Mouse (Mus musculus) mesoderm, embryonic 11.5 days (tissue): Measurements from ENCODE around the gene Mcm5.

Experiments used
- DNase-seq: peaks from one replicate; pipeline ENCODE4 v3.0.0-alpha.2; 2012; ENCODE audit warnings: low read depth, low spot score

Gene Mcm5

GRCm38 (mm10) chr8:75109236-75109967 lies at the start of gene Mcm5:
TSS of gene Mcm5 (plus strand) at chr8:75109569.
- DNase-seq, result peak; percentile 100

DNA sequence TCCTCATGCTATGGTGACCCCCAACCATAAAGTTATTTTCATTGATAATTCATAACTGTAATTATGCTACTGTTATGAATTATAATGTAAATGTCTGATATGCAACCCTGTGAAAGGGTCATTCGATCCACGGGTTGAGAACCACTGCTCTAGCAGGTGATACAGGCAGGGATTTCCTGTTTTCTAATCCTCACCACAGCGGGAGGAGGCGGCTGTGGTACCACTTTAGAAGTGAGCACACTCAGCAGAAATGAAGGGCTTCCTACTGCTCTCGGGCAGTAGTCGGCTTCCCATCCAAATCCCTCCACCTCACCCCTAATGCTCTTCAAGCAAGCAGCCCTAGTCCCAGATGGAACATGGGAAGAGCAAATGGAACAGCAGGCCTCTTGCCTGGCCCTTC lies 49.3 kb upstream of the Mcm5 start:
- DNase-seq, result no peak

DNA sequence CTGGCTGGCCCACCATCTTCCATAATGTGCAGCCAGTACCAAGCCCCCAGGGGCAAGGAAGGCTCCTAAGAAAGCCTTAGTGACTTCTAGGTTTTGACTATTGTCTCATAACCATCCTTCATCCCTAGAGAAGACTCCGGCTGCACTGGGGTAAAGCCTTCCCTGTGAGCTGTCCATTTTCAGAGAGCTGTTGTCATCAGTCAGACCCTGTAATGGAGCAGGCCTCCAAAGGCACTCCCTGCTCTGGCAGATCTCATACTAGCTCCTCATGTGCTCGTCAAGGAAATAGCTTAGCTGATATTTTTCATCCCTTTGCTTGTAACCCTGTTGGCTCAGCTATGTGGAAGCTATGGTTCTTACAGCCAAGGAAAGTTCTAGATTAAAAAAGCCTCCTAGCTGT lies 48.6 kb upstream of the Mcm5 start:
- DNase-seq, result no peak

DNA sequence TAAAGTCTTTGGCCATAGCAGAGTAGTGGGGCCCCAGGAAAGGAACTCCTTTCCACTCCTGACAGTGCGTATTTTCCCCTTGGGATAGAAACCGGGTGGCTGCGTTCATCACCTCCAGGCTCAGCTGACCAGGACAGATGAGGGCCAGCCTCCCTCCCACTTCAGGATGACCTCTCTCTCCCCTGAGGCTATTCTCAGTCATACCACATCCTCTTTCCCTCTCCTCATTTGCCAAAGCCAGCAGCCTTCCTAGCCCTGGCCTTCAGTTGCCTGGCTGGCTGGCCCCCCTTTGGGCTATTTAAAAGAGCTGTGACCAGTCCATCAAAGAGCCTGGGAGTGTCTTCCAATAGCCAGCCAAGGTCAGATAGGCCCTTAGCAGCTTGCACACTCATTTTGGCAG lies 46.1 kb upstream of the Mcm5 start:
- DNase-seq, result peak; percentile 4

DNA sequence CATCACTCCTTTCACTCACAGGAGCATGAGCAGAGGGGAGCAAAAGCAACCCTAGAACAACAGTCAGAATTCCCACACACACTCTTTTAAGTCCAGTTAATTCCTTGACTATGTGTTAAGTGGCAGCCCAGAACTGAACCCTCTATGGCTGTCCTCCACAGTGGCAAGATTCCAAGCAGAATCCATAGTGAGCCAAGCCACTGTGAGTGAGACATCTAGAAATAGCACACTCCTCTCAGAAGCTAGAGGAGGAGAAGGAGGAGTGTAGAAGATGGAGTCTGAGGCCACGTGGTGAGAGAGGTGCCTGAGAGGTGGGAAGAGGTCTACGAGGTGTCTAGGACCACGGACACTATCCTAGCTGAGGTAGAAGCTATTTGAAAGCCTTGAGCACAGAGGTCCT lies 44.6 kb upstream of the Mcm5 start:
- DNase-seq, result no peak

DNA sequence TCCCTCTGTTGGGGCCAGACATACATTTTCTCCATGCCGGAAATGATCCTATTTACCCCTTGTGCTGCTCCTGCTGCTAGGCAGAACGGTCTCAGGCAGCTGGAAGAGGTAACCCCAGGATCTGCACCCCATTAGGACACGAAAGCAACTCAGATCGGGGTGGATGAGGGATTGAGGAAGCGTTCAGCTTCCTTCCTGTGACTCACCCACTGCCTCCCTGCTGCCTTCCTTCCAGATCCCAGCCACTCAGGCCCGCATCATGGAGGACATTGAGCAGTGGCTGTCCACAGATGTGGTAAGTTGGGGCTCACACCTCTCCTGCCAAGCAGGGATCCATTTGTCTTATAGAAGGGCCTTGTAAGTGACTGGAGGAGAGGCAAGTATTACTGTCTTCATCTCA lies 42.1 kb upstream of the Mcm5 start:
- no peak for DNase-seq

DNA sequence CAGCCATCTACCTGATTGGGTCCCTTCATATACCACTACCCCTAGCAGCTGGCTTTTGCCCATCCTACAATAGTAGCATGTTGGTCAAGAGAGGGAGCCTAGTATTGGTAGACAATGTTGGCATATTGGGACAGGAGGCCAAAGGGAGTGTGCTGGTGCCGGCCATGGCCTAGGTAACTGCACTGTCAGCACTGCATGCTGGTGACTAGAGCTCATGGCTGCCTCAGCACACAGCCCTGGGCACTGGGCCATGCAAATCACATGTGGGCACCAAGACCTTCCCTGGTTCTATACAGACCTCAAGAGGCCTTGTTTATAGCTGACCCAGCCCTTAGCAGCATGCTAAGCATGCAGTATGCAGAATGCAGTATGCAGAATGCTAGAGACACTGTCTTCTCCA lies 39.1 kb upstream of the Mcm5 start:
- no peak for DNase-seq

DNA sequence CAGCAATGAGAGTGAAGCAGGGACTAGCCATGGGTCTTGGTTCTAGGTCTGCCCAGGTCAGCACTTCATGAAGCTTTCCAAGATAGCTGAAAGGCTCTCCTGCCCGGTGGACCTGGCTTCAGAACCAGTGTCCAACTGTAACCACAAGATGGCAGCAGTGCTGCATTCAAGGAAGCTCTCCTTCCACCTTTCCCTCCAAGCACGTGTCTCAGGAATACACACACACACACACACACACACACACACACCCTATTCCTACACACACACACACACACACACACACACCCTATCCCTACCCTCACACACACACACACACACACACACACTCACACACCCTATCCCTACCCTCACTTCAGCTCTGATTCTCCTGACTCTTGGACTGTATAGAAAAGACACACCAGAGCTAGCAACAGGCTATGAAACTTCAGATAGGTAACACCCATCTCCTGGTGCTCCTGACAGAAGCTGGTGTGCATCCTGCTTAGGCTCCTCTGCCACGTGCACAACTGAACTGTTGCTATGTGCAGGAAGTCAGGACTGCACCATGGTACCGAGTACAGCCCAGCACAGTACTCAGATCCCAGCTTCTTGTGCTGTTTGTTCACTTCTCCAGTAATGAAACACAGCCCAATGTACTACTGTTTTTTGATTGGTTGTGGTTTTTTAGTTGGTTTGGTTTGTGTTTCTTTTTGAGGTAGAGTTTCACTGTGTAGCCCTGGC lies 37.6 kb upstream of the Mcm5 start:
- DNase-seq, result peak; percentile 86

DNA sequence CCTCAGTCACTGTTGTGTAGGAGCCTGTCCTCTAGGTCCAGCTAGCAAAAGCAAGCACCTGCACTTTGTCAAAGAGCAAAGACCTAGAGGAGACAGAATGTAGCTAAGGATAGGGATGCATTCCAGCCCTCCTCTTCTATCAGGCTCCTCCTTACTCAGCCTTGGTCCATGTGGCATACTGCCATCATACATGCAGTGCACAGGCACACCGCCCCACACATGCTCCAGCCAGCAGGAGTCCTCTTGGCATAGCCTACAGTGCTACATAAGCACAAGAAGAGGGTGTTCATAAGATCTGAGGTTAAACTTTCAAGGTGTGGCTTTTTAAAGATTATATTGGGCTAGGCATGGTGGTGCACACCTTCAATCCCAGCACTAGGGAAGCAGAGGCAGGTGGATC lies 34.5 kb upstream of the Mcm5 start:
- DNase-seq, result no peak

- DNase-seq, result no peak
Measured at GRCm38 (mm10) chr8:75078215-75078614, 31.2 kb upstream of the Mcm5 start.

GRCm38 (mm10) chr8:75078851-75079250 lies 30.5 kb upstream of the Mcm5 start:
- no peak for DNase-seq

GRCm38 (mm10) chr8:75081364-75082040 lies 27.9 kb upstream of the Mcm5 start:
- no peak for DNase-seq

GRCm38 (mm10) chr8:75082181-75082805 lies 27.1 kb upstream of the Mcm5 start:
- DNase-seq, result no peak

GRCm38 (mm10) chr8:75083846-75084245 lies 25.5 kb upstream of the Mcm5 start:
- DNase-seq, result peak; percentile 98

GRCm38 (mm10) chr8:75084382-75085064 lies 24.8 kb upstream of the Mcm5 start:
- DNase-seq, result no peak

DNA sequence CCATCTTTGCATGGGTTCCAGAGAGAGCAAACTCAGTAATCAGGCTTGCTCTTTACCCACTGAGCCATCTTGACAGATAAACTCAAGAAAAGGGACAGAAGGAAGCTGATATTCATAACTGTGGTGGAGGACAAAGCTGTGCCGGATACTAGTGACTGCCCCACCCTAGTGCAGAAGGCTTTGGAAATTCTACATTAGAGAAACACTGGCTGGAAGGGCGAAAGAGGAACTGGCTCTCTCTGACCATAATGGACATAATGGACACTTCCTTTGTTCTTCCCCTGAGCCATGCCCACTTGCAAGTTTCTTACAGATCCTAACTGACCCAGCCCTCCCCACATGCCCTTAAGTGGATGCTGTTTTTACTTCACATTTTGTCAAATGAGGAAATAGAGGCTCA lies 23.4 kb upstream of the Mcm5 start:
- no peak for DNase-seq

GRCm38 (mm10) chr8:75087127-75087526 lies 22.2 kb upstream of the Mcm5 start:
- DNase-seq, result no peak

GRCm38 (mm10) chr8:75088989-75089881 lies 20.1 kb upstream of the Mcm5 start:
- peak; percentile 92 for DNase-seq

- DNase-seq, result no peak
Measured at GRCm38 (mm10) chr8:75090781-75091365, 18.5 kb upstream of the Mcm5 start.
